Mouse (Mus musculus) cerebellum, postnatal 10 days (tissue): ENCODE data around the gene Unc79.
A peak's percentile ranks its signal among the peaks of the same experiment; 100 is the strongest.

Experiments
- DNase-seq, 2 experiments: peaks; one replicate each; pipeline ENCODE4 v3.0.0; 2021; ENCODE audit warnings: mixed read lengths in 2 of 2

Unc79 gene

DNA sequence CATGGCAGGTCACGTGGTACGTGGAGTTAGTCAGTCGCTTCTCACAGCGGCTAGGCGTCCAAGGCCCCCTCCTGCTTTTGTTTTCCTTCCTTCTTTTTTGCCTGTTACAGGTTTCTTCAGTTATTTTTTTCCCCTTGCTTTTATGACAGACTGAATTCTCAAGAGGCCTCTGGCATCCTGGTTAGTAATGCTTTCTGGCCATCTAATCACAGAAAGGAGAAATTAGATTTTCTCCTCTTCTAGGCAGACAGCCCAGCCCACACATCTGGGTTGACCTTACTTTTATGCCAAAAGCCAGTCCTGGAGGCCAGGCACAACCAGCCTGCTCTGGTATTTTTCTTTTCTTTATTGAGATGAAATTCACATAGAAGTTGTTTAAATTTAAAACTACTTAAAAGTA is 94.1 kb downstream of the Unc79 start:
- no peak for DNase-seq

DNA sequence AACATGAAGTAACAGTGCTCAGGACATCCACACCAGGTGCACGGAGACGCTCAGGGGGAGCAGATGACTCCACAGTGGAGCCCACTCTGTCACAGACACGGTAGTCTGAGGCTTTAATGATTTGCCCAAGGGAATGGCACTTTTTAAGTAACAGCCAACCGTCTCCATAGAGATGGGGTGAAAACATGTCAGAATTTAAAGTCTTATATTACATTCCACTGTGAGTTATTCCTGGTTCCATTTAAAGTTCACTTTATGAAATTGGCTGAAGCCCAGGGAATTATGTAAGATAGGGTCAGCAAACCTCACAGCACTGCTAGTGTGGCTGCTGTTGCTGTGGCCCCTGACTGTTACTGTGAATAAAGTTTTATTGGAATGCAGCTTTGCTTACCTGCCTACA is 95.8 kb downstream of the Unc79 start:
- no peak for DNase-seq

DNA sequence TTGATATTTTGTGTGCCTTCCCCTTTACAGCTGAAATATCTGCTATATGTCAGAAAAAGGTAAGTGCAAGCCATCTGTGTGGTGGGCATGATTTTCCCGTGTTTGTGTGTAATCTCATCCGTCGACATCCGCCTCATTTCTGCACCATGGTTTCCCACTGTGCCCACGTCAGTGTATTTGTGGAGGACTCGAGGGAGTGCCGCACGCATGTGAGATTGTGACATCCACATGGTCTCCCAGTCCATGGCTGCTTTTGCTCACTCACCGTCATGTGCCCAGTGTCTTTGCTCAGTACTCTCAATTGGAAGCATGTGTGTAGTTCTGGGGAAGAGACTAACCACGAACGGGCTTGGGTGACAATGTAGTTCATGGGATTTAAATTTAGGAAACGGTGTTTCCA is 101.2 kb downstream of the Unc79 start:
- DNase-seq = no peak

DNA sequence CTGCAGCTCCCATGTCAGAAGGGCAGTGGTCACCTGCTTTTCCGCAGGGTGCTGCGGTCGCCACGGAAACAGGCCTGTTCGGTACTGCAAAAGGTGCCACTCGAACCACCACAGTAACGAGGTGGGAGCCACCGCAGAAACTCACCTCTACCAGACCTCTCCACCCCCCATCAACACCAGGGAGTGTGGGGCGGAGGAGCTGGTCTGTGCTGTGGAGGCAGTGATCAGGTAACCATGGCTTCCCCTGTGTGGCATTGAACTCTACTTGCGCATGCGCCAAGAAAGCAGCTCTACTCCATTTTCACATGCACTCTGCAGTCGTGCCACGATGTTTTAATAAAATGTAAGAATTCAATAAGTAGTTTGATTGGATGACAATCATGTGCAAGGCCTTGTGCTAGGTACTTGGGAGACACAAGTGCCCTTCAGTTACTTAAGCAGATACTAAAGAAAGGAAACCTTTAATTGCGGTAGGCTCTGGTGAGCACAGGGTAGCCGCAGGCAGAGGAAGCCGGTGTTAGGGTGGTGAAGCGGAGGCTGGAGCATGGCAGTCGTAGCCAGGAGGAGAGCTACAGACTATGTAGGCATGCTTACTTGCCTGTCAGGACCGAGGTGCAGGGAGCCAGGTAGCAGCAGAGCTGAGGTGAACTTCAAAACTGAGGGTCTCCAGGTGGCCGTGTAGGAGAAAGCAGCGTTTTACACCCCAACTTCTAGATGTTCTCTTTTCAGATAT is 110.8 kb downstream of the Unc79 start:
- no peak for DNase-seq

GRCm38 (mm10) chr12:103060791-103061190 is 112.1 kb downstream of the Unc79 start:
- DNase-seq = no peak

GRCm38 (mm10) chr12:103062133-103062532 is 113.5 kb downstream of the Unc79 start:
- DNase-seq = no peak

GRCm38 (mm10) chr12:103064944-103065343 is 116.3 kb downstream of the Unc79 start:
- peak; percentile 56 to 71 for DNase-seq

DNA sequence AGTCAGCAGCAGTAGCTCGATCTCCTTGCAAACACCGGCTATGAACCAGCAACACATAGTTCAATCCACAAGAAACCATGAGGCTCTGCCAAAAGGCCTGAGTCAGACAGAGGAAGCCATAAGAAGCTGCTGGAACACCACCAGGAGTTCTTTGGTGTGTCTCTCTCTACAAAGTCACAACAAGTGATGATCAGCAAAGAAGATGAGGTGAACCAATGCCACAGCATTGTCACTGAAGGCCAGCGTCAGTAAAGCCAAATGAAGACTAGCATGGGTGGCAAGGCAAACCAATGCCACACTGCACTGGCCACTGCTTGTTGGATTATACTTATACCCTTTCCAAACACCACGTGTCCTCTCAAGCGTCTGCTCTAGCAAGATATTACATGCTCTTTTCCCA is 119.5 kb downstream of the Unc79 start:
- no peak for DNase-seq

- no peak for DNase-seq
These were observed 120.9 kb downstream of the Unc79 start for GRCm38 (mm10) chr12:103069565-103069964.

- no peak for DNase-seq
These were observed 125.3 kb downstream of the Unc79 start for GRCm38 (mm10) chr12:103073953-103074352.

DNA sequence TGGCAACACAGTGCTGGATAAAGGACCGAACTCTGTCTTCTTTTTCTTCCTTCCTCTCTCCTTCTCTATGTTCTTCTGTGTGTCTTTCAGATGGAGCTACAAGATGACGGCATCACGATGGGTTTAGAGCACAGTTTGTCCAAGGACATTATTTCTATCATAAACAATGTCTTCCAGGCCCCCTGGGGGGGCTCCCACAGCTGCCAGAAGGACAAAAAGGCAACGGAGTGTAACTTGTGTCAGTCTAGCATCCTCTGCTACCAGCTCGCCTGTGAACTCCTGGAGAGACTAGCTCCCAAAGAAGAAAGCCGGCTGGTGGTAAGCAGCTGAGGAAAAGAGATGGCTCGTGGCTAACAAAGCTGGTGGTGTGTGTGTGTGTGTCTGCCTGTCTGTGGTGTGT is 130.1 kb downstream of the Unc79 start:
- peak in 1 of 2 experiments; percentile 25 for DNase-seq

DNA sequence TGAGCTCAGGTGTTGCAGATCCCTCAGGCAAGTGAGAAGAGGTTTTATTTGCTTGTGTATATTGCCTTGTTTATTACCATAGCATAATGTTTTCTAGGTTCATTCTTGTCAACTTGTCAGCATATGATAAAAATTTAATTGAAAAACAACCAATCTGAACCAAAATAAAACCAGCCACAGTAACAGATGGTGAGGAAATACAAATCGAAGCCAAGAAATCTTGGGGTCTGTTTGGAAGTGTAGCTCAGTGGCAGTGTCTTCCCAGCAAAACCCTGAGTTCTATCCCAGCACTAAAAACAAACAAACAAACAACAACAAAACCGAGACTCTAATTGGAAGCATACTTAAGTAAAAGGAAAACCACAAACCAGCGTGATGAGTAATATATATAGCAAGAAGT is 131.4 kb downstream of the Unc79 start:
- no peak for DNase-seq

DNA sequence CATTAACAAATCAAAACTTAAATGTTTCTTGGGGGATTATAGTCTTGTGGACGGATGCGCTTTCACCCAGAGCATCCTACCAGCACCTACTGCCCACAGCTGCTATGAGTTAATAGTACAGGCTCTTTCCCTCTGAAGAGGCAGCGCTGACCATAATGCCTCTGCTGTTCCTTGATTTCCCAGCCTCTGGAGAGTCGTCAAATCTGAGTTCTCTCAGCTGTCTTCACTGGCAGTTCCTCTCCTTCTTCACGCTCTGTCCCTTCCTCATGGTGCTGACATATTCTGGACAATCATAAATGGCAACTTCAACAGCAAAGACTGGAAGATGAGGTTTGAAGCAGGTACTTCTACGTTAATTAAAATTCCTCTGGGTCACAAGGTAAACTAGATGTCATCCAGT is 143.2 kb downstream of the Unc79 start:
- no peak for DNase-seq

GRCm38 (mm10) chr12:103095160-103095559 is 146.5 kb downstream of the Unc79 start:
- DNase-seq = no peak

- DNase-seq = peak; percentile 20 to 39
These were observed 150.5 kb downstream of the Unc79 start for GRCm38 (mm10) chr12:103099185-103099584.

DNA sequence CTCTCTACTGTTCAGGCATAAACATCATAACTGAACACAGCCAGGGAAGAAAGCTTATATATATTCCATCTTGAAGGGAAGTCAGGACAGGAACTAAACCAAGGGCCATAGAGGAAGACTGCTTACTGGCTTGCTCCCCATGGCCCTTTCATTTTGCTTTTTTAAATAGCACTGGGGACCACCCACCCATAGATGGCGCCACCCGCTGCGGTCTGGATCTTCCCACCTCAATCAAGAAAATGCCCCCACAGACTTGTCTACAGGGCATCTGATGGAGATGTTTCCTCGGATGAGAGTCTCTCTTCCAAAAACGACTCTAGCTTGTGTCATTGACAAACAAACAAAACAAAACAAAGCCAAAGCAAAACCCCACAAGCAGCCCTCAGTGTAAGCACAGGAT is 151.4 kb downstream of the Unc79 start:
- DNase-seq = peak; percentile 38 to 63

DNA sequence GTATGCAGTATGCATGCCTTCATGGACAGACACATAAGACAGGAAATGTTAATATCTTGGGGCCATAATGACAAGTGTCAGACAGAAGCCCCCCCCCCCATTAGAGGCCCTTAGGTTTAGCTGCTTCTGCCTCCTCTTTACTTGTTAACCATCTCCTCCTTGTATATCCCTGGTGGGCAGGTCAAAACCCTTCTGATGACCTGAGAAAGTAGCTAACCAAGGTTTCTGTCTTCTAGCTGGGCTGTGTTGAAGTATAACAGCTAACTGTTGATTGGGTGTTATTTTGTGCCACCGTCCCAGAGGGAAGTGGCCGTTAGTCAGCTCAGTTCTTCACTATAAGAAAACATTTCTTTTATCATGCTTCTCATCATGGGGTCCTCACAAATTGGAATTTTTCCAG is 154.4 kb downstream of the Unc79 start:
- no peak for DNase-seq

- peak in 1 of 2 experiments; percentile 13 for DNase-seq
These were observed 154.9 kb downstream of the Unc79 start for GRCm38 (mm10) chr12:103103601-103104000.

DNA sequence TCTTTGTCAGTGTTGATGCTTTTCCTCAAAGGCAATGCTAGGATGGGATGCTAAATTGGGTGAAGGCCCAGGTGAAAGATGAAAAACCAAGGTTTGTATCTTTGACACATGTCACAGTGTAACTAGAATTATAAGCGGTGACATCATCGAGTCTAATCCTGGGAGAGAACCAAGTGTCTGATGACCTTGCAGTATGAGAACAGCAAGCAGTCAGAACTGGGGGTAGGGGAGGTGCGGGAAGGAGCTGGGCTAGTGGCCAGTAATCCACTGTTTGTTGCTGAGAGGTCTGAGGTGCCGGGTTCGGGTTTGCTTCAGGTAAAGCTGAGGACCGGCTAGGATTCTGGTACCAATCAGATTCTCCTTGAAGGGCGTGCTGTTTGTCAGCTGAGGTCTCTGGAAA is 160.6 kb downstream of the Unc79 start:
- no peak for DNase-seq

DNA sequence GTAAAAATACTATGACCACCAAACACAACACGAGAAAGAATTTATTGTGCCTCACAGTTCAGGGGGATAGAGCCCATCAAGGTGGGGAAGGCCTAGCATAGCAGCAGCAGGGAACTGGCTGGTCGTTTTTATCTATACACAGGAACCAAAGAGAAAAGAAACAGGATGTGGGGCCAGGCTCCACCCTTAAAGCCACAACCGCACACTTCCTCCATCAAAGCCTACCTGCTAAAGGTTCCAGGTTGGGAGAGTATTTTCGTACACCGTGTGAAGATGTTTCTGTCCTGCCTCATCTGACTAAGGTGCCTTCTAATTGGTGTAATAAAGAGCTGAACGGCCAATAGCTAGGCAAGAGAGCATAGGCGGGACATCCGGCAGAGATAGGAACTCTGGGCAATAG is 168.0 kb downstream of the Unc79 start:
- DNase-seq = no peak

GRCm38 (mm10) chr12:103117517-103118193 is 169.0 kb downstream of the Unc79 start:
- no peak for DNase-seq

GRCm38 (mm10) chr12:103121928-103122327 is 173.3 kb downstream of the Unc79 start:
- DNase-seq = no peak

DNA sequence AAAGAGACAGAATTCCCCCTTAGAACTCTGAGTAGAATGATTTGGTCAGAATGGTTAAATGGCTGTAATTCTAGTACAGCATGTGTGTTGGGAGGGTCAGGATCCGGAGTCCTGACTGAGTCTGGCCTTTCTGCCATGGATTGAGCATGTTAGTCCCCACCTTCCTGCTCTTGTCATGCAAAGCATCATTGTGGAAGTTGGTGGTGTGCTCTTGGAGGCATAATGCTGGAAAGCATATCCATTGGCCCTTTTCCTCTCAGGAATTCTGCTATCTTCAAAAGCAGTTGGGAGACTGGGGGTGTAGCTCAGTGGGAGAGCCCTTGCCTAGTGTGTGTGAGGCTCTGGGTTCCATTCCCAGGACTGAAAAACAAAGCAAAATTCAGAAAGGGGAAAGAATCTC is 175.2 kb downstream of the Unc79 start:
- DNase-seq = no peak

GRCm38 (mm10) chr12:103128914-103129313 is 180.3 kb downstream of the Unc79 start:
- no peak for DNase-seq
